In the genomic region with DNA sequence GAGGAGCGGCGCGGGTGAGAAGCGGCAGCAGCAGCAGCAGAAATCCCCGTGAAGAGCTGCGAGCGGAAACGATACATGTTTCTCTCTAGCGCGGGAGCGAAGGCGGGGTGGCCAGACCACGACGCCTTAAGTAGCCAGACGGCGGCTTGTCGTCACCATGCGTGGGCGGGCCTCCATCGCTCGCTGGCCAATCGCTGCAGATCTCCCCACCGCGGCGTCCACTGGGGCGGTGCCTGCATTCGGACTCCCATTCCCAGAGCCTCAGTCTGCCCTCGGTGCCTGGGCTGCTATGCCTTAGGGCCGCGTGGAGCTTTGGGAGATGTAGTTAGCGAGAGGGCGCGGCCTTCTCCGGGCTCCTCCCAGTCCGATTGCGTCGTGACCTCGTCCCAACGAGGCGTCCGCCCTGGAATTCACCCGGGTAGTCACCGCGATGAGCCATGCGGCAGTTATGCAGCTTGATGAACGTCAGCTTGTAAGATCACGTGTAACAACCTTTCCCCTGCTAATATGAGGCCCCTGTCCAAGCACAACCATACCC, we compare ENCODE assay signal across 8 mouse cellular contexts. TPM values are rescaled to one million over a fixed set of nuclear protein-coding genes. Genes with fewer than 3 reads are reported as not detected.
A peak's percentile ranks its signal among the peaks of the same experiment; 100 is the strongest.
DNase-seq lines count a peak whose midpoint lies in the region; ATAC-seq and TF ChIP-seq lines count a peak whose summit lies in the region.

No protein-coding gene starts in this region.

- intact Hi-C loops in heart, postnatal 10 days (cut with DNase I): loop anchor here (2.0 kb wide), 1 partner anchor 26 kb away; a partner anchor contains a TSS

- H3K9ac ChIP-seq in forebrain, embryonic 13.5 days: peak overlapping the region; percentile 92
- peak overlapping the region; percentile 95 for H3K9ac ChIP-seq in liver, postnatal 0 days (replicated peaks)
- peak overlapping the region; percentile 84 for H3K9ac ChIP-seq in neural tube, embryonic 14.5 days (replicated peaks; ENCODE audit: low read depth, low read length)

- TF ChIP-seq CTCF in E14TG2a.4 (conservative IDR thresholded peaks at IDR 0.05; ENCODE audit: low read length): no peak
- no peak for TF ChIP-seq CTCF in liver, postnatal 0 days (IDR thresholded peaks at IDR 0.05; ENCODE audit: low read depth)

- H3K27me3 ChIP-seq in E14TG2a.4 (ENCODE audit: insufficient read depth, low read length): no peaks in the 10 kb centered on the region; the same call in 1 of the 2 replicates
- no peaks in the 10 kb centered on the region for H3K27me3 ChIP-seq in forebrain, embryonic 13.5 days
- H3K27me3 ChIP-seq in liver, postnatal 0 days (ENCODE audit: insufficient read depth, low read length): no peaks in the 10 kb centered on the region
- no peaks in the 10 kb centered on the region; the same call in 1 of the 2 replicates for H3K27me3 ChIP-seq in neural tube, embryonic 14.5 days (ENCODE audit: control insufficient read depth, insufficient read depth, low read length)

- no peaks in the 10 kb centered on the region for H3K9me3 ChIP-seq in E14TG2a.4 (ENCODE audit: low read length)
- H3K9me3 ChIP-seq in forebrain, embryonic 13.5 days (replicated peaks): no peaks in the 10 kb centered on the region
- H3K9me3 ChIP-seq in liver, postnatal 0 days (ENCODE audit: low read length): no peaks in the 10 kb centered on the region
- H3K9me3 ChIP-seq in neural tube, embryonic 14.5 days (ENCODE audit: control insufficient read depth, low read length): no peaks in the 10 kb centered on the region

- peaks cover 30% of the 10 kb centered on the region for H3K36me3 ChIP-seq in E14TG2a.4 (ENCODE audit: insufficient read depth, low read length)
- H3K36me3 ChIP-seq in forebrain, embryonic 13.5 days (ENCODE audit: poor library complexity, severe bottlenecking): peaks cover under 1% of the 10 kb centered on the region; the same call in 1 of the 2 replicates
- no peaks in the 10 kb centered on the region for H3K36me3 ChIP-seq in liver, postnatal 0 days (replicated peaks; ENCODE audit: insufficient read depth, low read length)
- H3K36me3 ChIP-seq in neural tube, embryonic 14.5 days (ENCODE audit: control insufficient read depth, insufficient read depth, low read length): no peaks in the 10 kb centered on the region

- peak overlapping the region; percentile 64 for H3K4me2 ChIP-seq in forebrain, embryonic 13.5 days
- H3K4me2 ChIP-seq in liver, postnatal 0 days (ENCODE audit: low read depth, low read length): peak overlapping the region; percentile 76
- peak overlapping the region; percentile 67 for H3K4me2 ChIP-seq in neural tube, embryonic 14.5 days (ENCODE audit: low read depth, low read length)

- peak; percentile 97 for DNase-seq in c-Kit-positive CD71-positive TER-119-positive erythroid progenitor cells, embryonic 14.5 days (ENCODE audit: low spot score)
- peak; percentile 98 to 99 for DNase-seq in heart, postnatal 10 days
- DNase-seq in large intestine, adult 2 months (ENCODE audit: low read depth, low spot score): peak; percentile 92
- peak; percentile 98 for DNase-seq in liver, postnatal 0 days
- peak; percentile 99 for DNase-seq in testis, postnatal 10 days (ENCODE audit: low spot score)

- H3K27ac ChIP-seq in forebrain, embryonic 13.5 days: peak overlapping the region; percentile 92
- peak overlapping the region; percentile 99 for H3K27ac ChIP-seq in liver, postnatal 0 days (ENCODE audit: low read depth)
- peak overlapping the region; percentile 96 for H3K27ac ChIP-seq in neural tube, embryonic 14.5 days (ENCODE audit: low read depth, low read length)

- peaks cover 41% of the 10 kb centered on the region for H3K4me1 ChIP-seq in E14TG2a.4 (replicated peaks; ENCODE audit: low read depth, low read length)
- H3K4me1 ChIP-seq in forebrain, embryonic 13.5 days: peaks cover 26% of the 10 kb centered on the region
- H3K4me1 ChIP-seq in liver, postnatal 0 days (ENCODE audit: insufficient read depth): peaks cover 15% of the 10 kb centered on the region
- H3K4me1 ChIP-seq in neural tube, embryonic 14.5 days (ENCODE audit: control insufficient read depth, insufficient read depth, low read length): peaks cover 13% of the 10 kb centered on the region; the same call in 1 of the 2 replicates

- peak; percentile 99 for ATAC-seq in forebrain, embryonic 13.5 days
- ATAC-seq in liver, postnatal 0 days: peak; percentile 93
- peak; percentile 98 for ATAC-seq in neural tube, embryonic 14.5 days (ENCODE audit: low read depth)

- WGBS in forebrain, embryonic 13.5 days: 0% methylated on average over 47 of the region's 47 CpGs
- under 1% methylated on average over 47 of the region's 47 CpGs for WGBS in large intestine, adult 2 months
- under 1% methylated on average over 44 of the region's 47 CpGs for WGBS in liver, postnatal 0 days (ENCODE audit: insufficient replicate concordance)
- under 1% methylated on average over 44 of the region's 47 CpGs for WGBS in neural tube, embryonic 14.5 days

- peak overlapping the region; percentile 97 for H3K4me3 ChIP-seq in E14TG2a.4 (replicated peaks; ENCODE audit: low read length)
- peak overlapping the region; percentile 96 for H3K4me3 ChIP-seq in forebrain, embryonic 13.5 days
- peak overlapping the region; percentile 96 for H3K4me3 ChIP-seq in liver, postnatal 0 days (ENCODE audit: low read depth, low read length)
- H3K4me3 ChIP-seq in neural tube, embryonic 14.5 days (ENCODE audit: low read depth, low read length): peak overlapping the region; percentile 86

- no peak for TF ChIP-seq EP300 in liver, postnatal 0 days (IDR thresholded peaks at IDR 0.05; ENCODE audit: low read depth)

RNA-seq across cellular contexts. Expression of a gene that starts 23.9 kb away (rescaled TPM):
- not detected in 2 replicates for polyA plus RNA-seq in forebrain, embryonic 13.5 days (2015; fragmentation: Nextera tagmentation; extraction: Ambion mirVana)
- total RNA-seq in heart, postnatal 10 days (2021): 10 to 100 TPM; 23.1 to 35.6 TPM
- polyA plus RNA-seq in large intestine, adult 2 months (2012; rRNA removed): not detected in 2 replicates
- 0.24 TPM in 1 of 2 replicates, not detected in the other for polyA plus RNA-seq in liver, postnatal 0 days (2015; fragmentation: Nextera tagmentation; extraction: Ambion mirVana)
- polyA plus RNA-seq in neural tube, embryonic 14.5 days (2014; fragmentation: Nextera tagmentation; extraction: Ambion mirVana): 0.30 and 0.32 TPM in 2 replicates

RNA-seq across cellular contexts. Expression of a gene that starts 25.2 kb away (rescaled TPM):
- polyA plus RNA-seq in forebrain, embryonic 13.5 days (2015; fragmentation: Nextera tagmentation; extraction: Ambion mirVana): 183 and 186 TPM in 2 replicates
- total RNA-seq in heart, postnatal 10 days (2021): 100 to 1,000 TPM; 110 to 126 TPM
- 15.3 and 33.9 TPM in 2 replicates for polyA plus RNA-seq in large intestine, adult 2 months (2012; rRNA removed)
- 47.1 and 50.4 TPM in 2 replicates for polyA plus RNA-seq in liver, postnatal 0 days (2015; fragmentation: Nextera tagmentation; extraction: Ambion mirVana)
- 174 and 182 TPM in 2 replicates for polyA plus RNA-seq in neural tube, embryonic 14.5 days (2014; fragmentation: Nextera tagmentation; extraction: Ambion mirVana)

Comparison
In these comparisons a context has a peak if more than half of its experiments do, and no peak if none do; other contexts are left out.
1. Peak in every context shown above with its lines: DNase-seq, ATAC-seq, H3K4me3 ChIP-seq and H3K27ac ChIP-seq.